Mouse (Mus musculus) thymus, postnatal 10 days (tissue): ENCODE data around the gene Adamts17.

Experiments
- DNase-seq, 2 experiments: peaks; one replicate each; pipeline ENCODE4 v3.0.0; 2021; ENCODE audit warnings: low spot score in 2 of 2

The Adamts17 gene

DNA sequence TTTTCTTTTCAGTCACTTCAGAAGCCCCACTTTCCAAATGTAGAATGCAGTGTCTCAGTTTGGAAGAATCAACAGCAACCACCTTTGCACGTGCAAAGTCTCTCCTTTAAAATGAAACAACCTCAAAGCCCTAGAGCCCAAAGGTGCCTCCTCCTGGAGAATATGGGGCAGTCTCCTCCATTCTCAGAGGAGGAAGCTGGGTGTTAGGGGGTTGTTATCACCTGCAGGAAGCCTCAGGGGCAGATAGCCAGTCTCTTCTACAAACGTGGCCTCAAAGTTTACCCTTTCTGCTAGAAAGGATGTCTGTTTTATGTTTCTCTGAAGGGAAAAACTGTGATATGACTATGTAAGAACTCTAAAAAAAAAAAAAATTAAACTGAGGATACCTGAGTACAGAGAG is 129.7 kb downstream of the Adamts17 start:
- DNase-seq, result peak; percentile 54 to 63

DNA sequence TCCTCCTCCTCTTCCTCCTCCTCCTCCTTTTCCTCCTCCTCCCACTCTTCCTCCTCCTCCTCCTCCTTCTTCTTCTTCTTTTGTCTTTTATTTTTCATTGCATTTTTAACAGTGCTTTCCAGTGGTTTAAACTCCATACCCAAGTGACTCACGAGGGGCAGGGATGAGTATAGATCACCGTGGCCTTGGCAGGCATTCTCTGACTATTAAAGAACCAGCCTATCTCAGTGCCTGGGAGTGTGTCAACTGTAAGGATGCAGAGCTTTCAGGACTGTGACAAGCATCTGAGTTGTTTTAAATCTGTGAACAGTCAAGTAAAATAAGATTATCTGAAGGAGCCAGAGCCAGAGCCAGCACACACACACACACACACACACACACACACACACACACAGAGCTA is 130.7 kb downstream of the Adamts17 start:
- no peak for DNase-seq

DNA sequence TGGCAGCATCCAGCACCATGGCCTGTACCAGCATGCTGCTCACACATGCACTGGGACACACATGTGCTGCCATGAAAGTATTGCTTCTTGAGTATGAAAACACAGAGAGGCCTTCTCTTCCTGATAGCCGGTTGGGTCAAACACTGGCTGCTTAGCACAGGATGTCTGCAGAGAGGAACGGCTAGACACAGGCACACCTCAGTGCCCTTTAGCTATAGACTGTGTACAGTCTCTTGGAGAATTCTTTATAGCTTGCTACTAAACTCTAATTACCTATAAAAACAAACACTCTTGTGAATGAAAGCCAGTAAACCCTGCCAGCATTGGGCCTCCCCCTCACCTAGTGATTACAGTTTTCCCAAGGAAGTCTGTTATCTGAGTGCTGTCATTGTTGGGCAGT is 131.4 kb downstream of the Adamts17 start:
- no peak for DNase-seq

- DNase-seq, result no peak
Observed at GRCm38 (mm10) chr7:66974859-66975258, 135.3 kb downstream of the Adamts17 start.

DNA sequence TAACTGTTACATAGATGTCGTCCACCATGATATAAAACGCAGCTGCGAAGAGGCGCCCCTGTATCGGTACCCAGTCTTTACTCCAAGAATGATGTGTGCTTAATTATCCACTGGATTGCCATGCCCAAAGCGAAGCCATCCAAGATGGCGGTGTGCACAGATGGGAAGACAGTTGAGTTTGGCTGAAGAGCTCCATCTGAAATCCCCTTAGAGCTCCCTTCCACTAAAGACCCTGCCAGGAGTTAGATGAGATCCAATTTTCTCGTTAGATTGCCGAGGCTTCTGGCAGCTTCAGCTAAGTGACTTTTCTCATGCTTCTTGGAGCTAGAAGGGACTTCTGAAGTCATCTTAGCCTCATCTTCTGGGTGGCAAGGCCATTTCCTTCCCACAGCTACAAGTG is 136.8 kb downstream of the Adamts17 start:
- no peak for DNase-seq

DNA sequence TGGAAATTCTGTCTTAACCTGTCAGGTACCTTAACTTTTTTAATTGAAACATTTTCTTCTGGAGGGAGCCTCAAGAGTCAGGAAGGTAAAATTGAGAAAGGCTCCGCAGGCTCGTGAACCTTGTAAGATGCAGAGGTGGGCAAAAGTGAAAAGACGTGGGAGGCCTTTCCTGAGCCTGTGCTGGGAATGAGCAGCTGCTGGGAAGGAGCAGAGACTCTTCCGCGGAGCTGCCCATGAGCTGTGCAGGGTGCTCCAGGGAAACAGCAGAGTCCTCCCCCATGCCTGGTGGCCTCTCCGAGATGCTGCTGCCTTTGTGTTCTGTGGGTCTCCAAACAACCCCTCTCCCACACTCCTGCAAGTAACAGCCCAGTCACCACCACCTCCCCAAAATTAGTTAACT is 142.1 kb downstream of the Adamts17 start:
- no peak for DNase-seq

GRCm38 (mm10) chr7:66982084-66982483 is 142.5 kb downstream of the Adamts17 start:
- DNase-seq, result peak in 1 of 2 experiments; percentile 28

- no peak for DNase-seq
Observed at GRCm38 (mm10) chr7:66987671-66988070, 148.1 kb downstream of the Adamts17 start.

GRCm38 (mm10) chr7:66988441-66988840 is 148.9 kb downstream of the Adamts17 start:
- no peak for DNase-seq

- DNase-seq, result no peak
Observed at GRCm38 (mm10) chr7:66989357-66990045, 150.0 kb downstream of the Adamts17 start.

DNA sequence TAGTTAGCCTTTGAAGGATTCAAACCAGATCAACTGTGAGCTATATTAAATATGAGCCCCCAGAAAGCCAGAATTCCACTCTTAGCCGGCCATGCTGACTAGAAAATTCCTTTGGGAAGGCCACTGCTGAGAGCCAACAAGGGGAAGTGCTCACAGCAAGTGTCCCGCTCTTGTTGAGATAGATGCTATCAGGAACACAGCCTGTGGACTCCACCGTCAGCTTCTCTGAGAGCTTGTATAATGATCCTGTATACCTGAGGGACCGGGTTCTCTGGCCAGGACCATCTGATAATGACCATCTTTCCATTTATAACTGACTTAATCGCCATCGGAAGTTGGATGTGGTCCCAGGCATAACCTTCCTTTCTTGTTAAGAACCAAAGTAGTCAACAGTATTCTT is 159.3 kb downstream of the Adamts17 start:
- DNase-seq, result no peak

GRCm38 (mm10) chr7:67003648-67004047 is 164.1 kb downstream of the Adamts17 start:
- no peak for DNase-seq

GRCm38 (mm10) chr7:67004220-67004619 is 164.7 kb downstream of the Adamts17 start:
- no peak for DNase-seq

DNA sequence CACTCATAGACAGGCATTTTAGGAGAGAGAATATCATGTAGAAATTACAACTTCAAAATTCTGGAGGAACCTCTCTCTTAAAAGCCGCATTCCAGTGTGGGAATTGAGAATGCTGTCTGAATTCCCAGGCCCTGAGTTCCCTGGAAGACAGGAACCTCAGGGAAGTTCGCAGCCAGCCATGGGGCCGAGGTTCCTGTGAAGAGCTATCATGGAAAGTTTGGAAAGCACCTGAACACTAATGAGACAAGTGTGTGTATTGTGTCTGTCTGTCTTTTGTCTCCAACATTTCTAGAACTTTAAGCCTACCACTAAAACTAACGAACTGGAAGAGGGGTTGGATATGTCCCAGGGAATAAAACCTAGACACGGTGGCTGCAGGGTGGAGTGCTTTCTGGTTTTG is 170.3 kb downstream of the Adamts17 start:
- no peak for DNase-seq

DNA sequence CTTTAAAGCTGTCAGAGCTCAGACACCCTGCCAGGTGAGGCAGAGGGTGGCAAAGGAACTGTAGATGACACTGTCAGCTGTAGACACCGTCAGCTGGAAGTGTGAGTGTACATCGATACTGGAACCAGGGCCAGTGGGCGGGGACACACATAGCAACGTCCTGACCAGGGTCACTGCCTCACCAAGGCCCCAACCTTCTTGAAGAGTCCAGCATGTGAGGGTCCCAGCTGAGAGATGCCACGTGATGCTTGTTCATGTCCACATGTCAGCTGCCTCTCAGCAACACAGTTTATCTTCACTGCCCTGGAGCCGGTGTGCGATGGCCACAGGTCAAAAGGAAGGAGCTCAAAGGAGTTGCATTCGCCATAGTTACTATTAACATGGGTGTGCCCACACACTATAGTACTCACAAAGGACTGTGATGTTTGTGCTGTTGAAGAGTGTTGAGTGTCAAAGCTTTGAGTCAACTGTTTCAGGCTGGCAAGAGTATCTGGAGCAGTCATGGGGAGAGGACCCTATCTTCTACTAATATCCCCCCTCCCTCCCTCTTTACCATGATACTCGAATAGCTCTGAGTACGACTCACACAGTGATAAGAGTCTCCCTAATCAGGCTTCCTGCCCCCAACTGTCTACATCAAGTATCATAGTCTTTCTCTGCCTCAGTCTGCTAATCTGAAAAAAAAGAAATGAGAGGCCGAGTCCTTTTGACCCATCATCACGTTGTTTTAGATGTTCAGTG is 172.6 kb downstream of the Adamts17 start:
- no peak for DNase-seq

- no peak for DNase-seq
Observed at GRCm38 (mm10) chr7:67013211-67013895, 173.8 kb downstream of the Adamts17 start.

GRCm38 (mm10) chr7:67019937-67020336 is 180.4 kb downstream of the Adamts17 start:
- no peak for DNase-seq

DNA sequence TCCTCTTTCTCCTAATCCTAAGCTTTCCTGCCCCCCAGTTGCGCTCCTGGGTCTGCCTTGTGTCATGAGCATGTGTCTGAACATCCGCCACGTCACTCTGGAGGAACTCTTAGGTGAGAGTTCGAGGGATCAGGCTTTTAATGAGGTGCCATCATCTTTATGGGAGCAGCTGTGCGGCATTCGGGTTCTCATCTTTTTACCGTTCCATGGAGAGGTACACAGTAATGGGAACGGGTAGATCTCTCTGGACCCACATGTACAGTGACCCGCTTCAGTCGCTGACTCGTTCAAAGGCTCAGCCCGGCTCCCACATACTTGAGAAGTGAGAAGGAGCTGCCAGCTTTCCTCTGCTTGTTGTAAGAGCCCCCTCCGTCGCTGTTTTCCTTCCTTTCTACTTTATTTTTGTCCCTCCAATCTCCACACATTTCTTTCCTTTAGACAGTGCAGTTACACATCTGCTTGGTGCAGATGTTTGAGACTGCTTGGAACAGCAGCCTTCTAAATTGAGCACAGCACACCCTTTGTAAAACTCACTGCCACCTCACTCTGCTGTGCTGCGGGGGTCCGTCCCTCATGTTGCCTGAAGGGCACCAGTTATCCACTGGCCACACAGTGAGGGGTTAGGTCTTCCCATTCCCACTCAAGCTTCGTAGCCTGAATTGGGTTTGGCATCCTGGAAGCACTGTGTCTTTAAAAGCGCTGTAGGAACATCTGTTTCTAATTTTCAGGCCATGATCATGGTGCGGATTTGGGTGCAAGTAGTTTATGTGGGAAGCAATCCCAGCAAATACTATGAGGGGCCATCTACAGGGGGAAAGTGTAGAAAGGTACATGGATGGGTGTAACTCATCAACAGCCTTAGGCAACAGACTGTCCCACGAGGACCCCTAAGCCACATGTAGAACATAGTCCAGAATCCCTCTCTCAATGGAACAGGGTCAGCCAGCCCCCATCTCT is 186.9 kb downstream of the Adamts17 start:
- no peak for DNase-seq

- no peak for DNase-seq
Observed at GRCm38 (mm10) chr7:67027216-67027615, 187.7 kb downstream of the Adamts17 start.

DNA sequence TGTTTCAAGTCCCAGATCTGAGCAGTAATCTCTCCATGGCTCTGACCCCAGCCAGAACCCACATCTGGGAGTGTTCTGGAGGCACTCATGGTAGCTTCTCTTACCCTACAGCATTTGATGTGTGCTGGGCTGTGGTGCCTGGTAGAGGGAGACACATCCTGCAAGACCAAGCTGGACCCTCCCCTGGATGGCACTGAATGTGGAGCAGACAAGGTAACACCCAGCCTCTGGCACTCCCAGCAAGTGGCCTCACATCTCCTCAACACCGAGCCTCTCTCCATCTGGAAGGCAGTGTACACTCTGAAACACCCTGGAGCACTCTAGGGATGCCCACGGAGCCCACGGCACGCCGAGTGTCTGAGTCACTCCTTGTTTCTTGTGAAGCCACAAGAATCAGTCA is 188.2 kb downstream of the Adamts17 start:
- DNase-seq, result no peak

- DNase-seq, result no peak
Observed at GRCm38 (mm10) chr7:67028902-67029301, 189.4 kb downstream of the Adamts17 start.

- DNase-seq, result no peak
Observed at GRCm38 (mm10) chr7:67029481-67029880, 189.9 kb downstream of the Adamts17 start.
